Mouse (Mus musculus) embryonic stem cell, embryonic (primary cell): ENCODE measurements around the gene Klra3.
"Not testable (repeated sequence)": the region's sequence is repeated elsewhere in the genome, so short reads cannot be mapped to it uniquely, and the experiment has no call there.

Experiments
- CTCF ChIA-PET, 4 experiments: fragments of 300-600 bp in 2 of 4; fragments of 350-600 bp in 2 of 4; sonication (Branson Sonifier 250); formaldehyde crosslinking; loops; one replicate each; lab custom pipeline; 2022; ENCODE audit warnings: inconsistent platforms in 2 of 4; lab: Charles Lee
- POLR2A ChIA-PET, 4 experiments: fragments of 300-600 bp in 2 of 4; fragments of 350-600 bp in 2 of 4; sonication (Branson Sonifier 250); formaldehyde crosslinking; loops; one replicate each; lab custom pipeline; 2022; ENCODE audit warnings: antibody characterized with exemption in 4 of 4, inconsistent platforms in 1 of 4; lab: Charles Lee

Klra3 gene

GRCm38 (mm10) chr6:130337411-130337810 is at the start of gene Klra3:
Klra3 (minus strand) TSS chr6:130337574.
- CTCF ChIA-PET = no interaction called here
- POLR2A ChIA-PET = no interaction called here

- CTCF ChIA-PET = no interaction called here
- POLR2A ChIA-PET = no interaction called here
Measured at GRCm38 (mm10) chr6:130386750-130387149, 49.4 kb upstream of the Klra3 start, which contains the start of gene Klra1. Klra1 (minus strand) TSS chr6:130386874.

- CTCF ChIA-PET = no interaction called here
Measured at GRCm38 (mm10) chr6:130385803-130386202, 48.4 kb upstream of the Klra3 start.

GRCm38 (mm10) chr6:130382375-130382774 is 45.0 kb upstream of the Klra3 start:
- POLR2A ChIA-PET = no interaction called here

More at GRCm38 (mm10) chr6:130385803-130386202, 48.4 kb upstream of the Klra3 start:
- POLR2A ChIA-PET = no interaction called here

GRCm38 (mm10) chr6:130345381-130345780 is 8.0 kb upstream of the Klra3 start:
- POLR2A ChIA-PET, CTCF ChIA-PET: not testable (repeated sequence)

More at GRCm38 (mm10) chr6:130382375-130382774, 45.0 kb upstream of the Klra3 start:
- CTCF ChIA-PET = no interaction called here

- POLR2A ChIA-PET, CTCF ChIA-PET: not testable (repeated sequence)
Measured at GRCm38 (mm10) chr6:130341973-130342372, 4.6 kb upstream of the Klra3 start.

- ChIA-PET POLR2A (no interaction called here), CTCF (no interaction called here)
Measured at GRCm38 (mm10) chr6:130287984-130288649, 49.3 kb downstream of the Klra3 start.

GRCm38 (mm10) chr6:130281828-130282227 is 55.5 kb downstream of the Klra3 start, which contains the start of gene Klra10:
Klra10 (minus strand) TSS chr6:130281928.
- POLR2A ChIA-PET, CTCF ChIA-PET: not testable (repeated sequence)
